Mouse (Mus musculus) forebrain, embryonic 15.5 days (tissue): Measurements from ENCODE around the gene Gm8879. TPM values are rescaled to one million over a fixed set of nuclear protein-coding genes. Genes with fewer than 3 reads are reported as not detected.
"Not testable (repeated sequence)": the region's sequence is repeated elsewhere in the genome, so short reads cannot be mapped to it uniquely, and the experiment has no call there.

ENCODE experiments used
- ATAC-seq: fragments of 200-750 bp; cut with Nextera tagmentation; replicated peaks from 2 replicates; pipeline ENCODE4 v1.8.0; 2017; ENCODE audit warnings: mild to moderate bottlenecking, moderate TSS enrichment, moderate library complexity
- H3K27ac ChIP-seq: fragments of 300-500 bp; sonication (generic); replicated peaks from 2 replicates; pipeline ENCODE4 v1.5.1; 2015; ENCODE audit warnings: mild to moderate bottlenecking, inconsistent platforms
- H3K27me3 ChIP-seq: fragments of 300-500 bp; sonication (generic); 2 replicates; pipeline ENCODE4 v1.6.1; 2015; ENCODE audit warnings: inconsistent platforms
- H3K36me3 ChIP-seq: fragments of 300-500 bp; sonication (generic); 2 replicates; pipeline ENCODE4 v1.6.1; 2015; ENCODE audit warnings: mild to moderate bottlenecking, inconsistent platforms
- H3K4me1 ChIP-seq: fragments of 300-500 bp; sonication (generic); 2 replicates; pipeline ENCODE4 v1.6.1; 2015; ENCODE audit warnings: inconsistent platforms
- H3K4me2 ChIP-seq: fragments of 300-500 bp; sonication (generic); replicated peaks from 2 replicates; pipeline ENCODE4 v1.6.1; 2015; ENCODE audit warnings: mild to moderate bottlenecking, inconsistent platforms
- H3K4me3 ChIP-seq: fragments of 300-500 bp; sonication (generic); 2 replicates; pipeline ENCODE4 v1.5.1; 2015; ENCODE audit warnings: mild to moderate bottlenecking, inconsistent platforms
- H3K9ac ChIP-seq: fragments of 300-500 bp; sonication (generic); replicated peaks from 2 replicates; pipeline ENCODE4 v1.6.1; 2015; ENCODE audit warnings: mild to moderate bottlenecking, inconsistent platforms
- H3K9me3 ChIP-seq: fragments of 300-500 bp; sonication (generic); 2 replicates; pipeline ENCODE4 v1.6.1; 2016; ENCODE audit warnings: inconsistent platforms
- WGBS: fragments of 180-500 bp; shearing (Covaris S2); methylation state at CpG from one replicate; pipeline ENCODE4 v1.1.7; 2015; ENCODE audit warnings: mixed read lengths; 5-methylcytosine and 5-hydroxymethylcytosine counted together
- polyA plus RNA-seq: library from polyadenylated mRNA; unstranded; fragments of >200 nt; fragmentation: Nextera tagmentation; extraction: Ambion mirVana; gene quantifications from 2 replicates; pipeline ENCODE4 v1.2.1, GENCODE M21; 2015

Gene Gm8879
- polyA plus RNA-seq = not detected in 2 replicates

DNA sequence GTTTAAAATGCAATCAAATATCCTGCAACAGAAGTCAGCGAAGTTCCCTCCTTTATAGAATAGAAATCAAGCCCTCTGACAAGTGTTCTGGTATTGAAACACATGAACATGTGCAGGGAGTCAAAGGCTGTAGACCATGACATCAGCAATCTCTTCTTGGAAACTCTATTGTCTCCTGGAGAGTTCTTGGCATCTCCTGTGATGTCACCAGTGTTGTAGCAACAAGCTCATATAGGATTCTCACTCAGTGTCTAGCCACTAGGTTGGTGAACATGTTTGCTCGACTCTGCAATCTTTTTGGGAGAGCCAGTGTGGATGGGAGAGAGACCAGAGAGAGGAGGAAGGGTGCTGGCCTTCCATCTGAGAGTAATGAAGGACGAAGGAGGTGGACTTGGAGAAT lies at the start of gene Gm8879:
Gene Gm8879 (plus strand): TSS at position 301 of the 400 bp plus-strand sequence.
- no CpG with 5 or more reads among the region's 3 CpGs for WGBS
- not testable (repeated sequence) for H3K36me3 ChIP-seq, ATAC-seq

DNA sequence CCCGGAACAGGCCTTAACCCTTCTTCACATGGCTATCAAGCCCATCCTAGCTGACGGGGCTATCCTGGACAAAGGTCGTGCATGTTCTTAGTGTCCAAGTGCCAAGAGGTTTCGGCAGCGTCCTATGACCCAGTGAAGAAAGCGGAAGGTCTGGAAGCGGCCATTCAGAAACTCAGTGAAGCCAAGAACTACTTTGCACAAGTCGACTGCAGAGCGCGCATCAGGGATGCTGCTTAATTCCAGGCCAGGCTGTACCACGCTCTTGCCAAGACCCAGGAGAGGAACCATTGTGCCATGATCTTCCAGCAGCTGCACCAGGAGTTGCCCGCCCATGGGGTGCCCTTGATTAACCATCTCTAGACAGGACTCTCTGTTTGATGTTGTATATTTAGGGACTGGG lies 10.6 kb downstream of the Gm8879 start:
- H3K27me3 ChIP-seq, H3K4me2 ChIP-seq, H3K9me3 ChIP-seq, H3K4me1 ChIP-seq, H3K27ac ChIP-seq, H3K36me3 ChIP-seq, H3K9ac ChIP-seq, H3K4me3 ChIP-seq, ATAC-seq: not testable (repeated sequence)
- 93% methylated on average over 12 of the region's 12 CpGs for WGBS

More for the DNA sequence above, at the start of gene Gm8879:
- not testable (repeated sequence) for H3K27ac ChIP-seq, H3K9ac ChIP-seq, H3K9me3 ChIP-seq, H3K4me2 ChIP-seq, H3K27me3 ChIP-seq, H3K4me1 ChIP-seq, H3K4me3 ChIP-seq

Other genes starting within 250 kb of the Gm8879 start
- not detected in 2 replicates for gene Gm8871, start 179.8 kb upstream of the Gm8879 start, polyA plus RNA-seq
- not detected in 2 replicates for gene Gm8857, start 179.8 kb upstream of the Gm8879 start, polyA plus RNA-seq
- gene Gm5861, start 55.4 kb downstream of the Gm8879 start, polyA plus RNA-seq = not detected in 2 replicates
- gene Gm8890, start 128.4 kb downstream of the Gm8879 start, polyA plus RNA-seq = not detected in 2 replicates
- not detected in 2 replicates for gene Speer1, start 213.9 kb downstream of the Gm8879 start, polyA plus RNA-seq